Mouse (Mus musculus) lung, embryonic 14.5 days (tissue): ENCODE data around the gene Il10rb. TPM values are rescaled to one million over a fixed set of nuclear protein-coding genes. Genes with fewer than 3 reads are reported as not detected.

Experiments used
- ATAC-seq: fragments of 200-750 bp; cut with Nextera tagmentation; 2 replicates; pipeline ENCODE4 v1.8.0; 2017; ENCODE audit warnings: mild to moderate bottlenecking, moderate TSS enrichment, moderate library complexity; ENCODE audit not compliant: insufficient read depth
- DNase-seq: peaks from one replicate; pipeline ENCODE4 v3.0.0-alpha.2; 2015
- H3K27ac ChIP-seq: fragments of 300-500 bp; sonication (generic); 2 replicates; pipeline ENCODE4 v1.5.1; 2014; ENCODE audit warnings: low read depth, mild to moderate bottlenecking, moderate library complexity
- H3K27me3 ChIP-seq: fragments of 300-500 bp; sonication (generic); 2 replicates; pipeline ENCODE4 v1.6.1; 2014; ENCODE audit warnings: low read length, control low read depth; ENCODE audit not compliant: insufficient read depth
- H3K36me3 ChIP-seq: fragments of 300-500 bp; sonication (generic); 2 replicates; pipeline ENCODE4 v1.6.1; 2014; ENCODE audit warnings: control low read depth; ENCODE audit not compliant: insufficient read depth
- H3K4me1 ChIP-seq: fragments of 300-500 bp; sonication (generic); 2 replicates; pipeline ENCODE4 v1.6.1; 2014; ENCODE audit warnings: antibody characterized with exemption, control low read depth; ENCODE audit not compliant: insufficient read depth
- H3K4me2 ChIP-seq: fragments of 300-500 bp; sonication (generic); 2 replicates; pipeline ENCODE4 v1.6.1; 2014; ENCODE audit warnings: mild to moderate bottlenecking
- H3K4me3 ChIP-seq: fragments of 300-500 bp; sonication (generic); 2 replicates; pipeline ENCODE4 v1.5.1; 2014; ENCODE audit warnings: low read depth, low read length
- H3K9ac ChIP-seq: fragments of 300-500 bp; sonication (generic); 2 replicates; pipeline ENCODE4 v1.6.1; 2014
- H3K9me3 ChIP-seq: fragments of 300-500 bp; sonication (generic); 2 replicates; pipeline ENCODE4 v1.6.1; 2016; ENCODE audit warnings: low read depth, low read length, control low read depth
- CTCF ChIP-seq: IDR thresholded peaks from 2 replicates; pipeline ENCODE4 v1.5.1; 2016; ENCODE audit warnings: antibody characterized with exemption, low read depth
- WGBS: fragments of 180-500 bp; shearing (Covaris S2); extraction: QIAGEN DNeasy Blood & Tissue Kit; methylation state at CpG from one replicate; pipeline ENCODE4 v1.1.7; 2014; 5-methylcytosine and 5-hydroxymethylcytosine counted together
- polyA plus RNA-seq: library from polyadenylated mRNA; unstranded; fragments of >200 nt; fragmentation: Nextera tagmentation; extraction: Ambion mirVana; gene quantifications from 2 replicates; pipeline ENCODE4 v1.2.1, GENCODE M21; 2014

Il10rb gene
- polyA plus RNA-seq, 1 experiment from 2014 or later = 32.8 TPM

- 50% methylated on average over 13 of the region's 13 CpGs for WGBS
- no peak for TF ChIP-seq CTCF
- no peaks in the 10 kb centered on the region for H3K27me3 ChIP-seq
- H3K4me1 ChIP-seq = no peaks in the 10 kb centered on the region; the same call in 1 of the 2 replicates
- no peaks in the 10 kb centered on the region for H3K9me3 ChIP-seq
- H3K9ac ChIP-seq = peak overlapping the region; percentile 60
- 0 out of 2 replicates have a peak overlapping the region, but pooled peaks have one; percentile 44 for H3K27ac ChIP-seq
- peak overlapping the region; percentile 86 for H3K4me2 ChIP-seq
- H3K36me3 ChIP-seq = no peaks in the 10 kb centered on the region
- DNase-seq = no peak
- ATAC-seq = no peak
- H3K4me3 ChIP-seq = peak overlapping the region; percentile 55
These were observed 59.7 kb downstream of the Il10rb start for GRCm38 (mm10) chr16:91465505-91466240.

DNA sequence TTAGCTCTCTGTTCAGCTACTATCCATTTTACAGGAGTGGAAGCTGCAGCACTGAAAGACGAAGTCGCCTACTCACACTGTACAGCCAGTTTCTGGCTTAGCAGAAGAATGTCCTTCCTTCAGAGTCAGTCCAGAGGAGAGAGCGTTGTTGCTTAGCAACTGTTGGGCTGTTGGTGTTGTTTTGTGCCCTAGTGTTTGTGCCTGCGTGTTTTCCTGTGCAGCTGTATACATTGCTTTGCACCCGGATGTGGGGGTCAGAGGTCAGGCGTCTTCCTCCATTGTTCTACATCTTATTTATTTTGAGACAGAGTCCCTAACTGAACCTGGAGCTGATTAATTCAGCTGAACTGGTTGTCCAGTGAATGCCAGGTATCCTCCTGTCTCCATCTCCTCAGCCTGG, 60.6 kb downstream of the Il10rb start:
- H3K27ac ChIP-seq = no peak overlapping the region
- no peaks in the 10 kb centered on the region; the same call in 1 of the 2 replicates for H3K4me1 ChIP-seq
- ATAC-seq (no peak; the same call in 1 of the 2 replicates), DNase-seq (peak; percentile 77)
- 56% methylated on average over 6 of the region's 6 CpGs for WGBS
- H3K4me3 ChIP-seq = no peak overlapping the region
- no peaks in the 10 kb centered on the region for H3K27me3 ChIP-seq
- no peak overlapping the region for H3K9ac ChIP-seq
- no peak for TF ChIP-seq CTCF
- H3K4me2 ChIP-seq = peak overlapping the region; percentile 86
- H3K9me3 ChIP-seq = no peaks in the 10 kb centered on the region
- no peaks in the 10 kb centered on the region for H3K36me3 ChIP-seq

GRCm38 (mm10) chr16:91470470-91470869, 64.5 kb downstream of the Il10rb start:
- no peak overlapping the region for H3K27ac ChIP-seq
- H3K9me3 ChIP-seq = no peaks in the 10 kb centered on the region
- TF ChIP-seq CTCF = no peak
- no peak overlapping the region for H3K9ac ChIP-seq
- H3K27me3 ChIP-seq = no peaks in the 10 kb centered on the region
- no peaks in the 10 kb centered on the region; the same call in 1 of the 2 replicates for H3K4me1 ChIP-seq
- 78% methylated on average over 3 of the region's 3 CpGs for whole genome bisulfite sequencing
- no peaks in the 10 kb centered on the region for H3K36me3 ChIP-seq
- H3K4me2 ChIP-seq = no peak overlapping the region
- H3K4me3 ChIP-seq = no peak overlapping the region
- DNase-seq (no peak), ATAC-seq (no peak)

DNA sequence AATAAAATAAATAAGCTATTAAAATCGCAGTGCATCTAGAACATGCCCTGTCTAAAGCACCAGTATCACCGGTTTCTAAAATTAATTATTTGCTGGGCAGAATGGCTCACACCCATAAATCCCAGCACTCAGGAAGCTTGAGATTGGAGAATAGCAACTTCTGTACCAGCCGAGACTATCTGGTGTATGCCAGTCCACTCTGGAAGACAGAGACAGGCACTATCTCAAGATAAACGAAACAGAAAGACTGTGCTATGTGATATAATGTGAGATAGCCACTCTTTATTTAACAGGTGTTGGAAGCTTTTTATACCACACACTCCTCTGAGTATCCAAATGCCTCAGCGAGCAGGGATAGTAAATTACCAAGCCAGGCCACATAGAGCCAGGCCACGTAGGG, 65.5 kb downstream of the Il10rb start:
- H3K9me3 ChIP-seq = no peaks in the 10 kb centered on the region
- H3K36me3 ChIP-seq = no peaks in the 10 kb centered on the region
- H3K27me3 ChIP-seq = no peaks in the 10 kb centered on the region
- no peaks in the 10 kb centered on the region for H3K4me1 ChIP-seq
- no peak for TF ChIP-seq CTCF
- ATAC-seq (no peak), DNase-seq (no peak)
- H3K9ac ChIP-seq = no peak overlapping the region
- no peak overlapping the region for H3K27ac ChIP-seq
- H3K4me3 ChIP-seq = no peak overlapping the region
- 70% methylated on average over 6 of the region's 6 CpGs for WGBS
- no peak overlapping the region for H3K4me2 ChIP-seq

Other genes starting within 250 kb of the Il10rb start
- gene Olig2, start 180.7 kb upstream of the Il10rb start, polyA plus RNA-seq = not detected in 2 replicates
- gene Olig1, start 136.4 kb upstream of the Il10rb start, polyA plus RNA-seq = 0.08 and 0.11 TPM in 2 replicates
- gene Ifnar2, start 33.4 kb upstream of the Il10rb start, polyA plus RNA-seq = 54.1 and 62.0 TPM in 2 replicates
- 0.47 TPM in 1 of 2 replicates, not detected in the other for gene Gm21970, start 14.4 kb upstream of the Il10rb start, polyA plus RNA-seq
- 73.3 and 73.6 TPM in 2 replicates for gene Ifnar1, start 79.1 kb downstream of the Il10rb start, polyA plus RNA-seq
- 47.7 and 52.1 TPM in 2 replicates for gene Ifngr2, start 140.9 kb downstream of the Il10rb start, polyA plus RNA-seq
- 33.1 and 37.2 TPM in 2 replicates for gene Tmem50b, start 191.6 kb downstream of the Il10rb start, polyA plus RNA-seq
- 2.5 and 2.7 TPM in 2 replicates for gene Dnajc28, start 212.9 kb downstream of the Il10rb start, polyA plus RNA-seq
- 113 and 129 TPM in 2 replicates for gene Gart, start 240.8 kb downstream of the Il10rb start, polyA plus RNA-seq
- 149 and 155 TPM in 2 replicates for gene Son, start 241.3 kb downstream of the Il10rb start, polyA plus RNA-seq